Mouse (Mus musculus) thymus, adult 18-20 months (tissue): ENCODE results near the gene Olfr446.

Experiments
- DNase-seq, 2 experiments: peaks; one replicate each; pipeline ENCODE4 v3.0.0; 2022; ENCODE audit warnings: mixed read lengths in 2 of 2

The Olfr446 gene

DNA sequence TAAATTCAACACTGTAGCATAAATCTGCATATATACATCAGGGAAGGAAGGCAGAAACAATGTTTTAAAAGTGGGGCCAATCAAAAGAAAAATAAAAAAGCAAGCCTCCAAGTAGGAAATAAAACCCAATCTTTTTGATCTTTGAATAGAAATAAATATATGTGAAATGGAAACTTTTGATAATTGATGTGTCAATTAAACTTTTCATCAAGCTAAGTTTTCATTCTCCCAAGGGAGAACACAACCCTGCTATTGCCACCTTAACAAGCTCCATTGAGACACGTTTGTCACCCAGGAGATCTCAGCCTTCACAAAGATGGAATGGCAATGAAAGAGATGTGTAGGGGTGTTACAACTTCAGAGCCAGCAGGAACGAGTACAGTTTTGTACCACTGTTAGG lies at the start of gene Olfr446:
Gene Olfr446 (plus strand): TSS at position 301 of the 400 bp plus-strand sequence.
- DNase-seq: no peak

DNA sequence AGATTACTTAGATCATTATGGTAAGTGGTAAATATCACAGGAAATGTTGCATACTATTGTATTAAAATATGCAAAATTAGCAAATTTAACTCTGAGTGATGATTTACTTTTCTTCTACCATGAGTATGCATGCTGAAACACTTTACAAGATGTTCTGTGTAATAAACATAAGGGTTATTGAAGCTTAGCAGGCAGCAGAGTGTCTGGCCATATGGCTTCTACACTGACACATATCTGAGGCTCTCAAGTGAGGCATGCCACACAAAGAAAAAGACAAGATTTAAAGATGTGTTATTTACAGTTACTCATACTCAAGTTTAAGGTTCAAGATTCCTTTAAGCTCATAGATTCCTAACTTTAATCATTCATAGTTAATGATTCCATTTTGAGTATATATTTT lies 44.9 kb upstream of the Olfr446 start:
- DNase-seq: no peak

DNA sequence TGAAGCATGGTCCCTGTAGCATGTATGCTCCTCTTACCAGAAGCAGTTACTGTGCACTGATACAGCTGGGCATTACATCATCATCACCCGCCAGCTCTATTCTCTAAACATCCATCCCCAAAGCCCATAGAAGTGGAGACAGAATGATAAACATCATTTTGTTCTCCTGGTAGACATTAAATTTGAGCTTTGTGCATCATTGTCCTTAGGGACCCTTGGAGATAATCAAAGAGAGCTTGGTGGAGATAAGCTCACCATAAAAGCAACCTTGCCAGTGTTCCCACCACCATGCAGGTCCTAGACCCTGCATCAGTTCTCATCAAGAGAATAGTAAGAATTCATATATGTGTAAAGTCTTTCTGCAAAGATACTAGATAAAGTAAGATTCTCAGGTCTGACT lies 31.0 kb upstream of the Olfr446 start, which contains the start of gene Olfr448:
Gene Olfr448 (plus strand): TSS at position 301 of the 400 bp plus-strand sequence.
- no peak for DNase-seq

DNA sequence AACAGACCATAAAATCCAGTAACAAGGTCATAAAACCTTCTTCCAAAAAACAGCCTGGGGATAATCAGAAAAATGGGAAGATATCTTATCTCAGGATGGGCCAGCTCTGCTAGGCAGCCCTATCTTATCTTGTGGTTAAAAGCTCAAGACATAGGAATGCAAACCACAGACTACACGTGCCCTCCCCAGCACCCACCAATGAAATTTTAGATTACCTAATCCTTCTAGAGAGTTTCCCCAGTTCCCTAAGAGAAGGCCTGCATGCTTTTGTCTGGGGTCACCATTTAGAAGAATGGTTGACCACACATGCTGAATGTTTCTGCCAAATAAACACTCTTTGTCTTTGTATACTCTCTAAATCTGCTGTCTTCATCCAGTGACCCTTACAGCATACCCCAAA lies 20.8 kb upstream of the Olfr446 start:
- no peak for DNase-seq

DNA sequence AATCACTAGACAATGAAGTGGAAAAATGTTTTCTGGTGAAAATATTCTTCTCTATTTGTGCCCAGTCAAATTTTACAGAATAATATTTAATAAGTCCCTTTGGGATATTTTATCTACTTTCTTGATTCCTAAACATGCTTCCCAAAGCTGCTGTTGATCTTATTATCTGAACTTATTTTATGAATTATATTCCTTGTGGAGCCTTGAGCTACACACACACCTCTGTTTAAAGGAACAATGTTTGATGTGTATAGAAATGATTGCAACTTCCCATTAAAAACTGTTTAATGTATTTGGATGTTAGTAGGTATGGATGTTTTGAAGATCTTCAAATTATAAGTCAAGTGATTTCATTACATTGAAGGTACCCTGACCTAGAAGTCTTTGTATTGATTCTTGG lies 12.6 kb upstream of the Olfr446 start, which contains the start of gene Olfr447:
Gene Olfr447 (plus strand): TSS at position 301 of the 400 bp plus-strand sequence.
- no peak for DNase-seq

DNA sequence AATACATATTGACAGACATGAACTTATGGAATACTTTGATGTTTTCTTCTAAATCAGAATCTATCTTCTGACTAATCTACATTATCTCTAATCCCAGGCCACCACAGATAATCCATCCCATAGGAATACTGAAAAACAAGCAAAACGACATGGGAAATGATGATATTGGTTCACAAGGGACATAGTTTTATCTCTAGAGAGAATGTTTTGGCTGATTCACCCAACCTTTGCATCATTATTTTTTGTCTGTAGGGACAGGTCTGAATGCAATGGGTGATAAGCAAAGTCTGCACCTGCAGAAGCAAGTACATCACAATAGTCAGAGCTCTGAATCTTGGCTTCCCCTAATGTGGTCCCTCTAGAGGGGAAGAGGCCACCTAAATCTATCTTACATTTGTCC lies 27.6 kb downstream of the Olfr446 start, which contains the start of gene Olfr444:
Gene Olfr444 (plus strand): TSS at position 301 of the 400 bp plus-strand sequence.
- DNase-seq: no peak

DNA sequence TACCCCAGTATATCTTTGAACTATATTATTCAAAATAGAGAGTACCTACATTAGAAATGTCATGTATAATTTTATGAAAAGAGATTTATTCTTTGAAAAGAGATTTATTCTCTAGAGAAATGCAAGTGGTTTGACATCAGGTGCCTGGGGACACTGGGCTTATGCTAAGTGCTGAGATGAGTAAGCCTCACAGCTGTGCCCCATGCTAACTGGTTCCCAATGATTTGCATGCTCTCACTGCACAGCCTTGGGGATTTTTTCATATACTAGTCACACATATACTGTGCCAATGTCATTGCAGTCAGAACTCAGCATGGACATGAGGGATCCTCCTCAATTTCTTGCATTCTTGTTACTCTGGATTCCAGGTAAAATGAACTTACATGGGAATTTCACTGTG lies 59.2 kb downstream of the Olfr446 start:
- no peak for DNase-seq
